Mouse (Mus musculus) limb, embryonic 14.5 days (tissue): ENCODE data around the gene Htra3. TPM values are rescaled to one million over a fixed set of nuclear protein-coding genes. Genes with fewer than 3 reads are reported as not detected.

ENCODE experiments used
- ATAC-seq: fragments of 200-750 bp; cut with Nextera tagmentation; 2 replicates; pipeline ENCODE4 v1.8.0; 2017; ENCODE audit warnings: low read depth, moderate number of reproducible peaks, moderate TSS enrichment; ENCODE audit not compliant: low FRiP score
- DNase-seq: peaks from one replicate; pipeline ENCODE4 v3.0.0-alpha.2; 2015; ENCODE audit warnings: low spot score
- H3K27ac ChIP-seq: fragments of 300-500 bp; sonication (generic); replicated peaks from 2 replicates; pipeline ENCODE4 v1.5.1; 2014; ENCODE audit warnings: low read depth, mild to moderate bottlenecking, low read length, moderate library complexity, mixed read lengths
- H3K27me3 ChIP-seq: fragments of 300-500 bp; sonication (generic); 2 replicates; pipeline ENCODE4 v1.6.1; 2014; ENCODE audit warnings: low read length, mixed read lengths; ENCODE audit not compliant: control insufficient read depth, insufficient read depth
- H3K36me3 ChIP-seq: fragments of 300-500 bp; sonication (generic); 2 replicates; pipeline ENCODE4 v1.6.1; 2014; ENCODE audit warnings: mild to moderate bottlenecking, low read length, moderate library complexity, mixed read lengths; ENCODE audit not compliant: control insufficient read depth, insufficient read depth
- H3K4me1 ChIP-seq: fragments of 300-500 bp; sonication (generic); 2 replicates; pipeline ENCODE4 v1.6.1; 2014; ENCODE audit warnings: antibody characterized with exemption, low read length, mixed read lengths; ENCODE audit not compliant: control insufficient read depth, insufficient read depth
- H3K4me2 ChIP-seq: fragments of 300-500 bp; sonication (generic); replicated peaks from 2 replicates; pipeline ENCODE4 v1.6.1; 2014; ENCODE audit warnings: low read depth, mild to moderate bottlenecking, low read length, moderate library complexity; ENCODE audit not compliant: severe bottlenecking
- H3K4me3 ChIP-seq: fragments of 300-500 bp; sonication (generic); replicated peaks from 2 replicates; pipeline ENCODE4 v1.5.1; 2014; ENCODE audit warnings: low read length
- H3K9ac ChIP-seq: fragments of 300-500 bp; sonication (generic); 2 replicates; pipeline ENCODE4 v1.6.1; 2014; ENCODE audit warnings: mild to moderate bottlenecking, low read depth, low read length, moderate library complexity; ENCODE audit not compliant: severe bottlenecking
- H3K9me3 ChIP-seq: fragments of 300-500 bp; sonication (generic); 2 replicates; pipeline ENCODE4 v1.6.1; 2016; ENCODE audit warnings: low read length; ENCODE audit not compliant: control insufficient read depth
- POLR2A ChIP-seq: fragments of 200-500 bp; IDR thresholded peaks from 2 replicates; pipeline ENCODE4 v1.8.0; 2012; ENCODE audit warnings: inconsistent platforms, mild to moderate bottlenecking, moderate library complexity, borderline replicate concordance; ENCODE audit not compliant: insufficient read depth, insufficient read length; ENCODE audit errors: extremely low read depth
- WGBS: fragments of 180-500 bp; shearing (Covaris S2); extraction: QIAGEN DNeasy Blood & Tissue Kit; methylation state at CpG from one replicate; pipeline ENCODE4 v1.1.7; 2014; 5-methylcytosine and 5-hydroxymethylcytosine counted together
- polyA plus RNA-seq, 2 experiments: library from polyadenylated mRNA; depleted of rRNA in 1 of 2; stranded (reverse) in 1 of 2; unstranded in 1 of 2; fragments of >200 nt; fragmentation: Nextera tagmentation in 1 of 2; extraction: Ambion mirVana in 1 of 2; gene quantifications; 2 replicates each; pipeline versions ENCODE4 v1.2.1 to v1.2.3; 2012 to 2014

The Htra3 gene
- polyA plus RNA-seq, 2 experiments: 48.8 to 59.2 TPM

- WGBS: 36% methylated on average over 4 of the region's 4 CpGs
- Histone ChIP-seq H3K4me2 (no peak overlapping the region), H3K9me3 (no peaks in the 10 kb centered on the region), H3K27me3 (no peaks in the 10 kb centered on the region), H3K27ac (0 out of 2 replicates have a peak overlapping the region, but pooled peaks have one; percentile 39), H3K4me3 (no peak overlapping the region), H3K4me1 (peaks cover 24% of the 10 kb centered on the region), H3K9ac (no peak overlapping the region), H3K36me3 (no peaks in the 10 kb centered on the region)
- no peak for TF ChIP-seq POLR2A
- DNase-seq (peak; percentile 16), ATAC-seq (no peak)
Observed at GRCm38 (mm10) chr5:35621114-35621513, 58.5 kb downstream of the Htra3 start.

DNA sequence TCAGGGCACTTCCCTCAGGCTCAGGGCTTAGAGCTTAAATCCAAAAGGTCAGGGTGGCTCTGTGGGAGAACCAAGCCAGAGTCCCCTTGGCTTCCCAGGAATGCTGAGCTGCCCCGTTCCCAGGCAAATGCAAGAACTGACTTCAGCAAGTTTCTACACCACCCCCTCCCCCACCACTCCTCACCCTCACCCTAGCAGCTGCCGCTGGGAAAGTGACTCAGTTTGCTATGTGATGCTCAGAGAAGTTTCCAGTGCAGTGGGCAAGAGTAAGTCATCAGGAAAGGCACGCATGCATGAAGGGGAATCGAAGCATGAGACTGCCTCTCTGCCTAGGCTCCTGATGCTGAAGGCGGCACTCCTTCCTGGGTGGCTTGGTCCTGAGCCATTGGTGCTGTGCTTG is 62.6 kb downstream of the Htra3 start:
- Histone ChIP-seq H3K9me3 (no peaks in the 10 kb centered on the region), H3K4me2 (no peak overlapping the region), H3K36me3 (no peaks in the 10 kb centered on the region), H3K4me3 (no peak overlapping the region), H3K4me1 (peaks cover 24% of the 10 kb centered on the region), H3K27ac (peak overlapping the region; percentile 48; the same call in 1 of the 2 replicates), H3K27me3 (no peaks in the 10 kb centered on the region), H3K9ac (no peak overlapping the region)
- 38% methylated on average over 5 of the region's 5 CpGs for WGBS
- DNase-seq: peak; percentile 10
- no peak for TF ChIP-seq POLR2A
- ATAC-seq: peak; percentile 28; the same call in 1 of the 2 replicates

DNA sequence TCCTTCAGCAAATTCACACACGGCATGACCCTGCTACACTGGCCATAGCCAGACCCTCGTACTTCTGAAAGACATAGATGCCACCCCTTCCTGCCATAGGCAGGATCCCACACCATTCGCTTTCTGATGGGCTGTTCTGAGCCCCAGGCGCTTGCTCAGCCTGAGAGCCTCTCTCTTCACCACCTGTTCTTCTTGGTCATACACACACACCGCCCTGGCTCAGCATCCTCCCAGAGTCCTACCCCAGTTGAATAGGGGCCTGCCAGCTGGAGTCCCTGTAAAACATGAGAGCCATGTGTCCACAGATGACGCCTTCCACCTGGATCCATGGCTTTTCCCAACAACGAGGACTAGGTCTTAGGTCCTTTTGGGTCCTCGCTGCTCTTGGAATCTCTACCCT is 66.9 kb downstream of the Htra3 start:
- no peak overlapping the region for H3K4me2 ChIP-seq
- ATAC-seq (no peak), DNase-seq (no peak)
- H3K9ac ChIP-seq: no peak overlapping the region
- 79% methylated on average over 8 of the region's 8 CpGs for WGBS
- H3K9me3 ChIP-seq: no peaks in the 10 kb centered on the region
- TF ChIP-seq POLR2A: no peak
- no peak overlapping the region for H3K4me3 ChIP-seq
- peaks cover 39% of the 10 kb centered on the region for H3K4me1 ChIP-seq
- no peaks in the 10 kb centered on the region for H3K27me3 ChIP-seq
- no peak overlapping the region for H3K27ac ChIP-seq
- 0 out of 2 replicates have a peak, but pooled peaks cover 2% of the 10 kb centered on the region for H3K36me3 ChIP-seq

DNA sequence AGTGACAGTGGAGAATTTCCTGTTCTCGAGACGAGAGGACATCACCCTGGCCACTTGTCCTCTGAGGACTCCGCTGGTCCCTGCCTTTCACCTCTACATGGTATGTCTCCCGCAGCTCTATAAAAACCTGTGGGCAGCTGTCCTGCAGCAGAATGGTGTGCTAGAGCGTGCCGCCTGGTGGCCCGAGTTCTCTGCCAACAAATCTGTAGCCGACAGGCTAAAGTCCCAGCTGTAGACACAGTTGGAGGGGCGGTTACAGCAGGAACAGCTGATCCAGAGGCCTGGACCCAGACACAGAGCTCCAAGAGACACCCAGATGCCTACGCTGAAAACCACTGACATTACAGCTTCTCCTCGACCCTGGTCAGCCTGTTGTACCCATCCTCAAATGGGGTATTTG is 67.7 kb downstream of the Htra3 start:
- no peaks in the 10 kb centered on the region for H3K27me3 ChIP-seq
- H3K27ac ChIP-seq: peak overlapping the region; percentile 27; the same call in 1 of the 2 replicates
- ATAC-seq (no peak), DNase-seq (peak; percentile 59)
- no peak overlapping the region for H3K9ac ChIP-seq
- no peaks in the 10 kb centered on the region for H3K9me3 ChIP-seq
- no peak overlapping the region for H3K4me3 ChIP-seq
- no peak overlapping the region for H3K4me2 ChIP-seq
- H3K36me3 ChIP-seq: 0 out of 2 replicates have a peak, but pooled peaks cover 2% of the 10 kb centered on the region
- no peak for TF ChIP-seq POLR2A
- H3K4me1 ChIP-seq: peaks cover 35% of the 10 kb centered on the region
- 80% methylated on average over 11 of the region's 11 CpGs for WGBS

- 68% methylated on average over 9 of the region's 9 CpGs for WGBS
- DNase-seq (no peak), ATAC-seq (no peak)
- no peaks in the 10 kb centered on the region for H3K27me3 ChIP-seq
- no peak overlapping the region for H3K27ac ChIP-seq
- no peak overlapping the region for H3K4me2 ChIP-seq
- 0 out of 2 replicates have a peak, but pooled peaks cover 2% of the 10 kb centered on the region for H3K36me3 ChIP-seq
- no peak overlapping the region for H3K9ac ChIP-seq
- H3K4me1 ChIP-seq: peaks cover 32% of the 10 kb centered on the region
- no peaks in the 10 kb centered on the region for H3K9me3 ChIP-seq
- H3K4me3 ChIP-seq: no peak overlapping the region
- no peak for TF ChIP-seq POLR2A
Observed at GRCm38 (mm10) chr5:35611170-35611569, 68.4 kb downstream of the Htra3 start.
